Mouse (Mus musculus) ovary, adult 10 weeks (tissue): ENCODE data around the gene Taar7e. TPM values are rescaled to one million over a fixed set of nuclear protein-coding genes. Genes with fewer than 3 reads are reported as not detected.

Experiments used
- polyA plus RNA-seq: library from polyadenylated mRNA; stranded (reverse); fragments of 350-450 nt; fragmentation: Illumina TruSeq; extraction: RNeasy Lipid Tissue Mini Kit (QIAGEN cat#74804); gene quantifications from one replicate; pipeline ENCODE4 v1.2.3, GENCODE M21; 2014

The Taar7e gene
- polyA plus RNA-seq = not detected

DNA sequence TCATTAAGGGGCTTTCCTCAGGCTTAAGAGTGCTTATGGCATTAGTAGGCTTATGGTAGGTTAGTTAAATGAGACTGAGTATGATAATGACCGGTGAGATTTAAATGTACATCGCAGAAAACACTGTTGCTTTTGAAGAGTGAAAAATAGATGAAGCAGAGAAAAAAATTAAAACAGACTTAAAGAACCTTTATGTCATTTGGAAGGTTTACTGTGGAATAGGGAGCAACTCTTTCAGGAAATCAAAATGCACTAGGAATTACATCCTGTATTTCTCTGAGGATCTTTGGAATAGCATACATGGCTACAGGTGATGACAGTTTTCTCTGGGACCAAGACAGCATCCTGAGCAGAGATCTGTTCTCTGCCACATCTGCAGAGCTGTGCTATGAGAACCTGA is at the start of gene Taar7e:
Gene Taar7e, plus strand, starts transcription at position 301 of the 400 bp plus-strand sequence.

DNA sequence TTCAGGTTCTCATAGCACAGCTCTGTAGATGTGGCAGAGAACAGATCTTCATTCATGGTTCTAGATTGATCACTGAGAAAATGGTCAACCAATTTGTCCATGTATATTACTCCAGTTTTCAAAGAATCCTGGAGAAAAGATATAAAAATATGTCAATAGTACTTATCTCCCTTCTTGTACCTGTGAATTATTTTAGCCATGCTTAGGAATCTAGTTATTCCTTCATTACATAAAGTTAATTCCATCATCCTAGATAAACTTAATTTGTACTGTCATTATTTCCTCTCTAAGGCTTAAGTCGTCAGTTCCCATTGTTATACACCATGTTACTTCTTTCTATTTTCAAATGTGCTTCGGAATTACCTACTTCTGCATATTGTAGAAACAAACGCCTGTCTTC is 44.0 kb upstream of the Taar7e start, which contains the start of gene Taar7a:
Gene Taar7a, minus strand, starts transcription at position 101 of the 400 bp plus-strand sequence.

DNA sequence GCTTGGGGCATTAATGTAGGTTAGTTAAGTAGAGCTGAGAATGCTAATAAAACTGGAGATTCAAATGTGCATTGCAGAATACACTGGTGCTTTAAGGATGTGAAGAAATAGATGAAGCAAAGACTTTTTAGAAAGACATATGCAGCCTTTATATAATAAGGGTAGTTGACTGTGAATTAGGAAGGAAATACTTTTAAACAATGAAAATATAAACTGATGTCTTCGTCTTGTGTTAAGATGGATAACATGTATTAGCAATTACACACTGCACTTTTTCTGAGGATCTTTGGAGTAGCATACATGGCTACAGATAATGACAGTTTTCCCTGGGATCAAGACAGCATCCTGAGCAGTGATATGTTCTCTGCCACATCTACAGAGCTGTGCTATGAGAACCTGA is 37.8 kb upstream of the Taar7e start, which contains the start of gene Taar7b:
Gene Taar7b, plus strand, starts transcription at position 301 of the 400 bp plus-strand sequence.

DNA sequence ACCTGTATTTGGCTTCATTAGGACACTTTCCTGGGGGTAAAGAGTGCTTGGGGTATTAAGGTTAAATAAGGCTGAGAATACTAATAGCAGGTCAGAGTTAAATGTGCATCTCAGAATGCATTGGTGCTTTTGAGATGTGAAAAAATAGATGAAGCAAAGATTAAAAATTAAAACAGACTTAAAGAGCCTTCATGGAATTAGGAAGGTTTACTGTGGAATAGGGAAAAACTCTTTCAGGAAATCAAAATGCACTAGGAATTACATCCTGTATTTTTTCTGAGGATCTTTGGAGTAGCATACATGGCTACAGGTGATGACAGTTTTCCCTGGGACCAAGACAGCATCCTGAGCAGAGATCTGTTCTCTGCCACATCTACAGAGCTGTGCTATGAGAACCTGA is 10.5 kb upstream of the Taar7e start, which contains the start of gene Taar7d:
Gene Taar7d, plus strand, starts transcription at position 301 of the 400 bp plus-strand sequence.

DNA sequence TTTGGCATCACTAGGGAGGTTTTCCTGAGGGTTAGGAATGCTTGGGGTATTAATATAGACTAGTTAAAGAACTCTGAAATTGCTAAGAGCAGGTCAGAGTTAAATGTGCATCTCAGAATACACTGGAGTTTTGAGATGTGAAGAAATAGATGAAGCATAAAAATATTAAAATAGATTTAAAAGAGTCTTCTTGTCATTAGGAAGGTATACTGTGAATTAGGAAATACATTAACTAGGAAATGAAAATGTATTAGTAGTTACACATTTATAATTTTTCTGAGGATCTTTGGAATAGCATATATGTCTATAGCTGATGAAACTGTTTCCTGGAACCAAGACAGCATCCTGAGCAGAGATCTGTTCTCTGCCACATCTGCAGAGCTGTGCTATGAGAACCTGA is 11.8 kb downstream of the Taar7e start, which contains the start of gene Taar7f:
Gene Taar7f, plus strand, starts transcription at position 301 of the 400 bp plus-strand sequence.

DNA sequence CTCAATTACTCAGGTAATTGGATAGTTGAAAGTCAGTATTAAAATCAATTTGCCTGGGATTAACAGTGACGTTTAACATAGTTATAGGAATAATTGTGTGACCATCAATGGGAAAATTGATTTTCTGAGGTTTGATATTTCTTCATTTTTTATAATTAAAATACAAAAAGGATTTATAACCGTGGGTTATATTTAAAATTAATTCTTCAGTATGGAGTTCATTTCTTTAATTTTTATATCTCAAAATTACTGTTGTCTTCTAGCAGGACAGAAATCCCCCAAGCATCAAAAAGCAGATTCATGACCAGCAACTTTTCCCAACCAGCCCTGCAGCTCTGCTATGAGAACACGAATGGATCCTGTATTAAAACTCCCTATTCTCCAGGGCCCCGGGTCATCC is 38.8 kb downstream of the Taar7e start, which contains the start of gene Taar8a:
Gene Taar8a, plus strand, starts transcription at position 301 of the 400 bp plus-strand sequence.

Other genes with a start within 250 kb of the Taar7e start
- 20.2 TPM for gene Slc18b1, start 240.6 kb upstream of the Taar7e start, polyA plus RNA-seq
- gene Vnn3, start 186.2 kb upstream of the Taar7e start, polyA plus RNA-seq = 0.74 TPM
- gene Vnn1, start 142.9 kb upstream of the Taar7e start, polyA plus RNA-seq = 71.7 TPM
- gene Taar1, start 117.3 kb upstream of the Taar7e start, polyA plus RNA-seq = not detected
- gene Taar2, start 99.0 kb upstream of the Taar7e start, polyA plus RNA-seq = not detected
- gene Taar3, start 88.1 kb upstream of the Taar7e start, polyA plus RNA-seq = not detected
- not detected for gene Taar4, start 77.1 kb upstream of the Taar7e start, polyA plus RNA-seq
- not detected for gene Taar5, start 66.9 kb upstream of the Taar7e start, polyA plus RNA-seq
- not detected for gene Taar6, start 52.0 kb upstream of the Taar7e start, polyA plus RNA-seq
- gene Taar7a, start 44.1 kb upstream of the Taar7e start, polyA plus RNA-seq = not detected
- gene Taar7b, start 37.7 kb upstream of the Taar7e start, polyA plus RNA-seq = not detected
- gene Taar7d, start 10.4 kb upstream of the Taar7e start, polyA plus RNA-seq = not detected
- not detected for gene Taar7f, start 11.9 kb downstream of the Taar7e start, polyA plus RNA-seq
- gene Taar8a, start 38.9 kb downstream of the Taar7e start, polyA plus RNA-seq = not detected
- not detected for gene Taar8b, start 54.7 kb downstream of the Taar7e start, polyA plus RNA-seq
- not detected for gene Taar8c, start 64.3 kb downstream of the Taar7e start, polyA plus RNA-seq
- not detected for gene Taar9, start 71.9 kb downstream of the Taar7e start, polyA plus RNA-seq
- gene Stx7, start 111.7 kb downstream of the Taar7e start, polyA plus RNA-seq = 158 TPM
- 11.5 TPM for gene Moxd1, start 185.9 kb downstream of the Taar7e start, polyA plus RNA-seq